Mouse (Mus musculus): ENCODE measurements around the gene Gm4301. TPM values are rescaled to one million over a fixed set of nuclear protein-coding genes. Genes with fewer than 3 reads are reported as not detected.

Gene Gm4301
- total and polyA plus RNA-seq, 3 experiments = not detected

Other genes starting within 250 kb of the Gm4301 start
- not detected in 2 replicates for gene Gm4302, start 5.2 kb downstream of the Gm4301 start, total RNA-seq (2014; fragmentation: Nextera tagmentation)
- not detected in 2 replicates for gene Gm4302, start 5.2 kb downstream of the Gm4301 start, total RNA-seq (2017)
- not detected in 2 replicates for gene Gm4302, start 5.2 kb downstream of the Gm4301 start, polyA plus RNA-seq (2012)
- gene Gm4303, start 10.3 kb downstream of the Gm4301 start, total RNA-seq (2014; fragmentation: Nextera tagmentation) = not detected in 2 replicates
- not detected in 2 replicates for gene Gm4303, start 10.3 kb downstream of the Gm4301 start, total RNA-seq (2017)
- gene Gm4303, start 10.3 kb downstream of the Gm4301 start, polyA plus RNA-seq (2012) = not detected in 2 replicates
- gene Gm4305, start 15.4 kb downstream of the Gm4301 start, total RNA-seq (2014; fragmentation: Nextera tagmentation) = not detected in 2 replicates
- gene Gm4305, start 15.4 kb downstream of the Gm4301 start, total RNA-seq (2017) = not detected in 2 replicates
- not detected in 2 replicates for gene Gm4305, start 15.4 kb downstream of the Gm4301 start, polyA plus RNA-seq (2012)
- gene Gm4307, start 25.7 kb downstream of the Gm4301 start, total RNA-seq (2014; fragmentation: Nextera tagmentation) = not detected in 2 replicates
- not detected in 2 replicates for gene Gm4307, start 25.7 kb downstream of the Gm4301 start, total RNA-seq (2017)
- not detected in 2 replicates for gene Gm4307, start 25.7 kb downstream of the Gm4301 start, polyA plus RNA-seq (2012)
- gene Gm4312, start 46.9 kb downstream of the Gm4301 start, total RNA-seq (2014; fragmentation: Nextera tagmentation) = not detected in 2 replicates
- not detected in 2 replicates for gene Gm4312, start 46.9 kb downstream of the Gm4301 start, total RNA-seq (2017)
- not detected in 2 replicates for gene Gm4312, start 46.9 kb downstream of the Gm4301 start, polyA plus RNA-seq (2012)
- gene Tmtc3, start 151.7 kb downstream of the Gm4301 start, total RNA-seq (2014; fragmentation: Nextera tagmentation) = 75.6 and 86.8 TPM in 2 replicates
- 9.8 and 12.3 TPM in 2 replicates for gene Tmtc3, start 151.7 kb downstream of the Gm4301 start, total RNA-seq (2017)
- 4.7 and 8.5 TPM in 2 replicates for gene Tmtc3, start 151.7 kb downstream of the Gm4301 start, polyA plus RNA-seq (2012)
- 45.9 and 49.4 TPM in 2 replicates for gene Cep290, start 151.9 kb downstream of the Gm4301 start, total RNA-seq (2014; fragmentation: Nextera tagmentation)
- gene Cep290, start 151.9 kb downstream of the Gm4301 start, total RNA-seq (2017) = 23.3 and 28.6 TPM in 2 replicates
- 0.58 and 1.0 TPM in 2 replicates for gene Cep290, start 151.9 kb downstream of the Gm4301 start, polyA plus RNA-seq (2012)

All from G1E (cell line).